Mouse (Mus musculus) gastrocnemius, adult 8-10 months (tissue): ENCODE results near the gene E030018B13Rik. TPM values are rescaled to one million over a fixed set of nuclear protein-coding genes. Genes with fewer than 3 reads are reported as not detected.

Experiments
- DNase-seq, 2 experiments: peaks; one replicate each; pipeline ENCODE4 v3.0.0; 2022; ENCODE audit warnings: low spot score in 2 of 2
- total RNA-seq, 4 experiments: library from RNA; stranded (reverse); gene quantifications; 2 replicates each; pipeline ENCODE4 v1.2.4; 2022

Gene E030018B13Rik
- total RNA-seq, 4 experiments from 2014 or later: not detected

DNA sequence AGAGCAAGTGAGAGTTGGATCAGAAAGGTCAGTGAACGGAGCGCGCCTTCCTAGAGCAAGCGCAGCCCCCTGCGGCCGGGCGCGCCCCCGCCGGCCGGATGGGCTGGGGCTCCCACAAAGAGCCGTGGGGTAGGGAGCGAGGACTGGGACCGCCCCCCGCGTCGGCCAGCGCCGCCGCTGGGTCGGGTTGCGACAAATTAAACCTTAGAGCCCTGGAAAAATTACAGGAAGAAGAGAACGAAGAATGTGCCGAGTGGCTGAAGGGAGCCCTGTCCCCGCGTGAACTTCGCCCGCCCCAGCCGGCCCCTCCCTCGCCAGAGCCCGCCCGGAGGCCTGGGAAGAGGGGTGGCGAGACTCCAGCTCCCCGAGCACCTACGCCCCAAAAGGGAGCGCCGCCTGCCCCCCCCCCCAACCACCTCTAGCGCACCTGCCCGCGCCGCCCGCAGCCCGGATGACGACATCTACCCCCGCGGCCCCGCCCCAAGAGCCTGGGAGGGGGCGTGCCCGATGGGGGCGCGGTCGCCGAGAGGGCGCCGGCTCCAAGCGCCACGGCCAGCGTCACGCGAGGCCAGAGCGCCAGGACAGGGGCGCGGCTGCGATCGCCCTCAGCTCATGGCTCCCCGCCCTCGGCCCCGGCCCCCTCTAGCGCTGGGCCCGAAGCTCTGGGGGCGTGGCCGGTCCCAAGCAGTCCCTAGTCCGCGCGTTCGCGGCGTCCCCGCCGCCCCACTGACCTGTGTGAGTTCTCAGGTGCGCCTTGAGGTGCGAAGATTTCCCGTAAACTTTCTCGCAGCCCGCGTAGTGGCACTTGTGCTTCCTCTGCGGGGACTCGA lies 20.8 kb downstream of the E030018B13Rik start:
- DNase-seq: peak; percentile 82 to 86

DNA sequence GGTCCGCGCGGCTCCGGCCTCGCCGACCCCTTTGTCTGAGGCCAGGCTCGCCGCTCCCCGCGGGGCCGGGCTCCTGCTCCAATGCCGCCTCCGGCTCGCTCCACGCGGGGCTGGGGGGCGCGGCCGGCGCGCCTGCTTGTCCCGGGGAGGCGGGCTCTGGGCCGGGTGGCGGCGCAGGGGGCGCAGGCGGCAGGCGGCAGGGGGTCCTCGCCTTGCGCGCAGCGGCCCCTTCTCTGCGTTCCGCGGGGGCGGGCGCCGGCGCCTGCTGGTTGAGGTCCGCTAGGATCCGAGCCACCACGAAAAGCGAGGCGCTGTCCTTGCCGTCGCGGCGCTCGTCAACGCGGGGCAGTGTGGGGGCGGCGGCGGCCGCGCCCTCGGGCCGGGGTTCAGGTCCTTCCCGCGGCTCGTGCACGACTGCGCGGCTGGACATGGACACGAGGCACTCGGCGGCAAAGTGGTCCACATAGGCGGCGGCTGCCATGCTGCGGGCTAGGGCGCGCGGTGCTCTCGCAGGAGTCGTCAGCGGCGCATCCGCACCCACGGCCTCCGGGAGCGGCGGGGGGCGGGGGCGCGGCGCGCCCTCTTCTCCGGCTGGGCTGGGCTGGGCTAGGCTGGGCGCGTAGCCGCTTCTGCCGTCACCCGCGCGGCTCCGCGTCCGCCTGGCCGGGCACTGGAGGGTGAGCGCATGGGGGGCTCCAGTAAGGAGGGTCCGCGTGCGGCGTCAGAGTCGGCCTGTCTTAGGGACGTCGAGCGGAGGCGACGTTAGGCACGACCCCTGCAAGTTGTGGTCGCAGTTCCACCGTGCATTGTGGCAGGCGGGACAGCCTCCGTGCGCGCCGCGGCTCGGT lies 21.6 kb downstream of the E030018B13Rik start:
- no peak for DNase-seq

DNA sequence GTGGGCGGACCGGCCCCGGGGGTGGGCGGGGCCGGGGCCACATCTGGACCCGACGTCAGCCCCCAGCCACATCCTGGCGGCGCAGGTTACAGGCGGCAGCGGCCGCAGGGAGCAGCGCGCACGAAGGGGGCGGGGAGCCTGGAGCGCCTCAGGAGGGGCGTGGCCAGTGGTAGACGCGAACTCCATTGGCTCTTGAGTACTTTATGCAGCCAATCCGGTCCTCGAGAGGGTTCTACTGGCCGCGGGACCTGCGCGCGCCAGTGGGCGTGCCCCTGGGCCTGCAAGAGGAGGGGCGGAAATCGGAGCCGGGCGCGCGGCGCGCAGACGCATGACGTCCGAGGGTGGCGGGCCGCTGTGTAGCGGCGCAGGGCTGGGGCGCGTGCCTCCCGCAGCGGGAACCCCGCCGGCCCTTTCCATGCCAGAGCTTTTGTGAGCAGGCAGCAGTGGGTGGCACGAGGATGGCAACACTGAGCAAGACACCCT lies 22.3 kb downstream of the E030018B13Rik start, which contains the start of gene Klf13:
TSS of gene Klf13 (minus strand) at position 2 of the 483 bp plus-strand sequence.
- peak; percentile 96 to 98 for DNase-seq

DNA sequence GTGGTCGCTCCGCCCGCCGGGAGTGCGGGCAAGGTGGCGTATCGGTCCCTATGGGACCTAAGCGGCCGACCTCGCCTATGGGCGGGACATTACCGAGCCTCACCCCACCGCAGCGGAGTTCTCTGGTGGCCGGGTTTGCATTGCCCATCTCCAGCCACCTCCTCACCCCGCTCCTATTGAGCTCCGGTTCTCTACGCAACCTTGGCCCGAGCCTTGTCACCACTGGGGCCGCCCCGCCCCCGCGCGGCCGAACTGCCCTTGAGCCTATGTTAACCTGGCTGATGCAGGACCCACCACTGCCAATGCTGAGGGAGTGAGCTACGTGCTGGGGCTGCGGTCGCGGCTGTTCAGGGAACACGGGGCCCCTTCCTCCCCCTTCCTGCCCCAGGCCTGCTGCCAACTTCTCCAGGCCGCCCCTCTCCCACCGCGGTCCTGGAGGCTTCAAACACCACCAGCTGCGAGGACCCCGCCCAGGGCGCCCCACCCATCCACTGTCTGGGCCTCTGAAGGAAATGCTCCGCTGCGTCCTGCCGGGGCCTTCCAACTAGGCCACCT lies 22.8 kb downstream of the E030018B13Rik start:
- peak; percentile 82 to 87 for DNase-seq

DNA sequence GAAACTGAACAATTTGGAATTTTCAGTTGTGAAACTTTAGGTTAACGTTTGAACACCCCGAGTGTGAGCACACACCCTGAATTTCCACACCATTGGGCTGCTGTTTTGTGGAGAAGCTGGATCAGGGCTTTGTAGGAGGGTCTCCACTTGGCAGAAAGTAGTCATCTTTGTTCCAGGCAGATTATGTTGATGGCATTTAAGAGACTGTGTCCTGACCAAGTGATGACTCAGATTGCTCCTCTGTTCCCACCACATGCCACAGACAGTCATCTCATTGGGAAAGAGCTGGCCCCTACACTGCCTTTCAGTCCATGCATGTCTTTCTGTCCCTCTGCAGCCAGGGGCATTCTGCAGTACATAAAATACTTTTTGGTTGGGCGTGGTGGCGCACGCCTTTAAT lies 23.7 kb downstream of the E030018B13Rik start:
- DNase-seq: no peak

DNA sequence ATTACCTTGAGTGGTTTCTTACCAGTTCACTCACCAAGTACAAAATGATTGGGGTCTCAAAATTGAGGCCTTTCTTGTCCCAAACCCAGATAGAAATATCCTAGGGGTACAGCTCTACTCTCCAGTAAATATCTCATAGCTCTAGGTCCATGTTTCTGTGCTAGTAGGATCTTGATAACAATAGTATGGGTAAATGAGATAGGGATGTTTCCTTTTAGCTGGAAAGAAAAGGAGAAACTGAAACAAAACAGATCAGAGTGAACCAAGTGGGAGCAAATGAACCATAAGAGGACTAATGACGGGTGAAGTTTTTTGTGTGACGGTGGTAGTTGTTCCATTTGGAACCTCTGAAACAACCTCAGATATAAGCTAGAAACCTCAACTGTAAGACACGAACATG lies 24.4 kb downstream of the E030018B13Rik start:
- DNase-seq: no peak

DNA sequence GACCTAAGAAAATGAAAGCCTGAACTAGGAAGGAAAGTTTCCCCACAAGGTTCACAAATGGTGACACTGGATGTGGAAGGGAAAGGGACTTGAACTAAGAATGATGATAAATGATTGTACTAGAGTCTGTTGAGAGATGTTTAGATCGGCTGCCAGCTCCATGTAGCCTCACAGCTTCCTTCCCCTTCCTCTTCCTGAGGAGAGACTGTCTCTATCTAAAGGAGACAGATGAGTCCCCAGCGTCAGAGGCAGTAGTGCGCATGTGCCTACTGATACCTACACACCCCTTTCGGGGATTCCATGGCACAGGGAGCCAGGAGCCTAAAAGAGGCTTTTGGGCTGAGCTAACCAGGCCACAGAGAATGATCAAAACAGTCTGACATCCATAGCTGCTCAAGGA lies 24.8 kb downstream of the E030018B13Rik start:
- no peak for DNase-seq

DNA sequence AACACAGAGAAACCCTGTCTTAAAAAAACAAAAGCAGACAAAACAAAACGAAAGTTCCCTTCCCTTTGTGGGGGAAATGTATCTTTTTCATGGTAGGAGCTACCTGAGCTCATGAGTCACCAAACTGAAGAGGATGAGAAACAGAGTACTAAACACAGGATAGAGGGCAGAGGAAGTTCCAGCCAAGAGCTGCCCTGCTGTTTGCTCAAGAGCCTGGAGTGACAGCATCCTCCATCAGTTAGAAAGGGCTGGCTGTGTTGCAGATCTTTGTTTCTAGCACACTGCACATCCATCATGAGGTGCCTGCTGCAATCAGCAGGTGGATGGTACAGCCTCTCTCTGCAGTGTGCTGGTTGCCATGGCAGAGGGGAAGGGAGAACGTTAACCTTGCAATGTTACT lies 27.3 kb downstream of the E030018B13Rik start:
- DNase-seq: no peak

DNA sequence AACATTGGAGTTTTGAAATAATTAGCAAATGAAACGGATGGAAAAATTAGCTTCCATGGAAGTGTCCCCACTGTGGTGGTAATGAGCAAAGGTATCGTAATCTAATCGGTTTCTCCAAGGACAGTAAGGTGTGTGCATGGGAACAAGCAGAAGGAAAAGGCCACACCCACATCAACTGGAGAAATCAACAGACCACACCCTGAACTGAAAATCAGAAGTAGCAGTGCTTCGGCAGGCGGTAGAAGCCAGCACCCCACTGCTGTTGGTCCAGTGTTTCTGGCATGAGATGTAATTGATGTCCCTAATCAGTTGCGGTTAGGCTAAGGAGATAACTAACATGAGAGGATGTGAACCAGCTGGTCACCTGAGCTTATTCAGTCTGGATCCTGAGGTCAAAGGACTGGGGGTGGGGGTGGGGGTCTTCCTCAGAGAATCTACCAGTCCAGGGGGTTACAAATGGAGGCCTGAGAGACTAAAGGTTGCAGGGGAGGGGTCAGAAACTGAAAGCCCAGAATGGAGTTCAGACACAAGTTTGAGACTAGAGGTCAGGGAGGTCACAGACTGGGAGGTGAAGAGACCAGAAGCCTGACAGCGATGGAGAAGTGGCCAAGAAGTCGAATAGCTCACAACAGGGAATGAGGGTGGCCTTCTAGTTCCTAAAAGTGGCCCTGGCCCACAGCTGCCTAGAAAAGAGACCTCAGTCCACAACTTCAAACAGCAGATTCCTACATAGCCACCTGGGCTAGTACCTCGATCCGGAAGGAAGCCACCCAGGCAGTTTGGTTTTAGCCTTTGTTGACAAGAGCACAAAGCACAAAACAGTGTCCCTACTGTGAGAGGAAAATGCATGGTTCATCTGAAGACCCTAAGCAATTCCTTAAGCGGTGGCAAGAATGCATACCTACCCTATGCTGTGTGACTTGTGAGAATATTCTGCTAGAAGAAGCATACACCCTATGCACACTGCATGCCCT lies 31.1 kb downstream of the E030018B13Rik start:
- DNase-seq: no peak

DNA sequence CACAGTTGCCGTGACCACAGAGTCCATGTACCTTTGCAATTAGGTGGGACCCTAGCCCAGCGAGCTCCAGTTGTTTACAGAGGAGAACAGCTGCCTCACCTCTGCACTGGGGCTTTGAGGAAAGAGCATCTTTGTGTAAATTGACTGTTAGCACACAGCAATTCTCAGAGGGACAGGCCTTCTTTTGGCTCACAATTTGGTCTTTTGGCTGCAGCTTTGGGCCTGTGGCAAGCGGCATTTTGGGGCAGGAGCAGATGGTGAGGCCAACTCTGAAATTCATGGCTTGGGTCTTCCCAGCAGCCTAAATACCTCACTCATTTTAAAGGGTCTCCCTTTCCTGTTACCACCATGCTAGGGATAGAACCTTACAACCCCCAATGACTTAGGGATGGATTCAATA lies 32.5 kb downstream of the E030018B13Rik start:
- DNase-seq: no peak

DNA sequence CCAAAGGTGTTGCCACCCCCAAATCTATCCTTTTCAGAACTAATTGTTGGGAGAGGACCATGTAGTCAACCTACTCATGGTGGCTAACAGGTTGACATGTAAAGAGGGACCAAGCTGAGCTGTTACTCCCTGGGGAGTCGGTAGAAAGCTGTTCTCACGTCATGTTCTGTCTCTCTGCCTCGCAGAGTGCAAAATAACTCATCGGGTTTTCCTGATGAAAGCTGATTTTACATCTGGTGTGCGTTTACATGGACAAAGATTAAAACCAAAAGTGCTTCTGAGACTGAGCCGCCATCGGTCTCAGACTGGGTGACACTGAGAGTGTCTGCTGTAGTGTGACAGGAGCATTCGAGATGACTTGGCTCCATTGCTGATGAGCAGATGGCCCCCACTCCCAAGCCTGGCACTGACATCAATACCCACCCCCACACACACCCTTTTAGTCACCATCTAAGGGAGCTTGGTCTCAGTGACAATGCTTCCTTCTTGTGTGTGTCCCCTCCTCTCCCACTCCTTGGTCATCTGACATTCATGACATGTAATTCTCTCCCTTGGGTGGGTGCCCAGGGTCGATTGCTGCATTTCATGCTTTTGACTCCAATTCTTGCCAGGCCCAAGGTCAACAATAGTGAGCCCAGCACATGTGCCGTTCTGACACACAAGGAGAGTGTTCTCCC lies 34.4 kb downstream of the E030018B13Rik start:
- no peak for DNase-seq

DNA sequence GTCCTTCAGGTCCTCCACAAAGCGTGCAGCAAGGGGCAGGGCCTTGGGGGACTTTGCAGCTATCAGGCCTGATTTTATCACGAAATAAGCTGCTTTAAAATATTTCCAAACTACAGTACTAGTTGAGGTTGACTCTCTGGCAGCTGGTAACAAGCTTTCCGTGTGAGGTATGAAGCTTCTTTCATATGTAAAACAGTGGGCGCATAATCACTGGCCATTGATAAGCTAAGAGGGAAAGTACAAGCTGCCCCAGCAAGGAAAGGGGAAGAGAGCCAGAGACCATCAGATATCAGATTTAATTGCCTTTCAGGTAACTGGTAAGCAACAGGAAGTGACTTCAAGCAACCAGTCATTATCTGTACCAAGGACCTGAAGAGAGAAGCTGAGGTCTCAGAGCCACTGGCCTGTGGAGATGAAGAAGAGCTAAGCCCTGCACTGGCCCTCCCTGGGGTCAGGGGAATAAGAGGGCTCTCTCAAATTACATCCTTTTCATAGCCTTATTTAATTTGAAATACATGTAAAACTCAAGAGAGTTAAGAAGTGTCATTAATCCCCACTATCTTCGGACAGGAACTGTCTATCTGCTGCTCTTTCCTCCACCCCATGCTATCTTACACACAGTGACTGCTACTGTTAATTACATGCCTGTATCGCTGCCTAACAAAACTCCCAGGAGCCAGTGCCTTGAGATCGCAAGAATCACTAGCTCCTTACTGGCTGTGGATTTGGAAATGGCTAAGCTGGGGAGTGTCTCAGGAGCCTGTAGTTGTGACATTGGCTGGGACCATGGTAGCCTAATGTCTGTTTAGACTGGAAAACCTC lies 35.6 kb downstream of the E030018B13Rik start:
- DNase-seq: no peak

DNA sequence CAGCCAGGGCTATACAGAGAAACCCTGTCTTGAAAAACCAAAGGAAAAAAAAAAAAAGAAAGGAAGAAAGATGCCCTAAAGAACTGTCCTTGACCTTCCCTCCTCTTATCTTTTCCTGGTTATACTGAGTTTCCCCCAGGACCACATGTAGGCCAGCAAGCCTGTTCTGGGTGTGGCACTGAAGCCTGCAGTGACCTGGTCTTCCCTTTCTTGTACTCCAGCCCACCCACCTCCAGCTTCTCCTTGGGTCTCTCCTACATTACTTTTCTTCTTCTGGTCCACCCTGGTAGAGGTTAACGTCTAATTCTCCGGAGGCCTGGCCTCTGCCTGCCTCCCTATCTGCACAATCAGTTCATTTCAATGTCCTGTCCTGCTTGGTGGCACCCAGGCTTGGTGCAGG lies 38.8 kb downstream of the E030018B13Rik start:
- DNase-seq: no peak

DNA sequence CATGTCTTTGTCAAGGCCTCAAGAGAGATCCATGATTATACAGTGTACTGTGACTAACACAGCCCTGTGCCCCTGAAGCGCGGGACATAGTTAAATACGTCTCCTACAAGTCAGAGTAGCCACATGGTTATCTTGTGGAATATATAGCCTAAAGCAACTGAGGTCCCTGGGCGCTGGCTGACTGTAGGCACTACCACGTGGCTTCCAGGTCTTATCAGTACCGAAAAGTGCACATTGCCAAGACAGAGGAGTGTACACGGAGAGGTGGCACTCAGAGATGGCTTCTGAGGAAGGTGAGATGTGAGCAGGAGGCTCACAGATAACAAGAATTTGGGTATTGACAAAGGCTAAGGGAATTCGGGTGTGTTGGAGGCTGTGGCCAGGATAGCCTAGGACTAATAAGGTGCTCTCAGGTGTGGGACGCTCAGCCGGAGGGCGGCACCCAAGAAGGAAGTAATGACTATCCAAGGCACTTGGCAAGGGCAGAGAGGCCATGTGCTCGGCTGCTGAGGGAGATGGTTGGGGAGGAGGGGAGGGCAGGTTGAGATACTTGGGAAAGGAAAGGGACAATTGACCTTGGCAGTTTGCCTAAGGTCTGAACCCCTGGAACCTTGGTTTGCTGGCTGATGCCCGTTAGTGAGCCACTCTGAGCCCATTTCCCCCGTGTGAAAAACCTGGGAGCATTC lies 39.6 kb downstream of the E030018B13Rik start:
- DNase-seq: no peak

DNA sequence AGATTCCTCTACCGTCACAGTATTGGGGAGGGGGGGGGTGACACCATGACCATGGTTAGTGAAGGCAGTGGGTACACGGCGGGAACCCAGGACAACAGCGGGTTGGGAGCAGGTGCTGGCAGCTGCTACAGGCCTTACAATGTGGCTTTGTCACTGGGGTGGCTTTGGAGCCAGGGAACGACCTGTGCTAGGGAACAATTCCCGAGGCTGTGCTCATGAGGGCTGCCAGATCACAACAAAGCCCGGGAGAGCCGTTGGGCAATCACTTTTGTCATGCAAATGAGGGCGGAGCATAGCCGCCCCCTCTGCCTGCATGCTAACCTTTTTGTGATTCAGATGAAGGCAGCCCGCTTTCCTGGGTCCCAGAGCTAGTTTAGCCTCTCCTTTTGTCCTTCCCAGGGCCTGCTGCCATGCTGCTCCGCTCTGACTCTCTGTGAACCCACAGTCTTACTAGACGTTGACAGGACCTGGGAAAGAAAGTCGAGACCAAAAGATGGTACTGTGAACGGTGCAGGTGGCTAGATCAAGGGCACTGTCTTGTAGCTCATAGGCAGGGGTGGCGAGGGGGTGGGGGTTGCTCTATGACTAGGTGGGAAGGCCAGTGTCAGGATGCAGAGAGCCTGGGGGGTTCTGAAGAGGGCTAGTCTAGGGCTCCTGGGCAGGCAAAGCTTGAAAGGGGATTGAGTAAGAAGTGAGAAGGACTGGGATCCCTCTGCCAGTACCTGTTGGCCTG lies 40.5 kb downstream of the E030018B13Rik start:
- DNase-seq: no peak

DNA sequence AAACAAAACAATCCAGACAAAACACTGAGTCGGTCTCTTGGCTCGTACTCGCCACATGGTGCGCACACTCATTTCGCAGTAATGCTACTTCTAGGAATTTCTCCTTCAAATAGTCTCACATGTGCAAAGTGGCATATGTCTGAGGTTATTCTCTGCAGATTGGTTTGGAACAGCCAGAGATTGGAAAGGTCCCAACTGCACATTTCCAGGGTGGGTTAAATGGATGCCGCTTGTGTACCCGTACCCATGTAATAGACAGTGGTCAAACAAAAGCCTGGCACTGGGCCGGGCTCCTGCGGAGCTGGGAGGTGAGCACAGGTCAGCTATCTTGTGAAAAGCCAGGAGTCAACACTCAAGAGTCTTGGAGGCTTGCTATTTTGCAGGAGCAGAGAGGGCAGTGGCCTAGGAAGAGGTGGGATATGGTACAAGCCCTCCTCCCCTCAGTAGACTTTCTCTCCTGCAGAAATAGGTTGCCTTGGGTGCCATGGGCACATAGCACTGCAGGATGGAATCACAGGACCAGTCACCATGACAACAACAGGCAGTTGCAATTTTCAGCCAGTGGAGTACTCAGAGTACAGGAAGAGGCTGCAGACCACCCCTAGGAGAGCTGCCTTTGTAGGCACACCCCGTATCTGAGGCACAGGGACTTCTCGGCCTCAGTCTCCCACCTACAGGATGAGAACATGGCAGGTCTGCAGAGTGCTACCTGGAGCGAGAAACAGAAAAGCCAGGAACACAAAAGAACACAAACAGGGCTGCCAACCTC lies 41.4 kb downstream of the E030018B13Rik start:
- no peak for DNase-seq

DNA sequence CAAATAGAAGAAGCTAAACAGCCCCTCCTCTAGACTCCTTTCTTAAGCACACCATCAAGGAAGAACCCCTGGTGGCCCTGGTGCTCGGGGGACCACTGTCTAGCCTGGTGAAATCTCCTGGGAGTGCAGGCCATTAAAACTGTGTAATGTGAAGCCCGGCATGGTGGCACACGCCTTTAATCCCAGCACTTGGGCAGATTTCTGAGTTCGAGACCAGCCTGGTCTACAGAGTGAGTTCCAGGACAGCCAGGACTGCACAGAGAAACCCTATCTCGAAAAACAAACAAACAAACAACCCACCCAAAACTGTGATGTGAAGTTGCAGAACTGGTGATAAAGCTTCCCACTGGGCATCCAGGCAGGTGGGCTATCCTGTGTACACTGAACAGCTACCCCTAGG lies 47.0 kb downstream of the E030018B13Rik start:
- DNase-seq: no peak
